Mouse (Mus musculus) liver, postnatal 0 days (tissue): Measurements from ENCODE around the gene H1f0. TPM values are rescaled to one million over a fixed set of nuclear protein-coding genes. Genes with fewer than 3 reads are reported as not detected.

Experiments
- ATAC-seq: fragments of 200-750 bp; cut with Nextera tagmentation; 2 replicates; pipeline ENCODE4 v1.8.0; 2017; ENCODE audit warnings: mild to moderate bottlenecking, moderate library complexity
- DNase-seq: peaks from one replicate; pipeline ENCODE4 v3.0.0-alpha.2; 2016
- H3K27ac ChIP-seq: fragments of 300-500 bp; sonication (generic); 2 replicates; pipeline ENCODE4 v1.5.1; 2014; ENCODE audit warnings: antibody characterized with exemption, moderate library complexity, mild to moderate bottlenecking, low read depth
- H3K27me3 ChIP-seq: fragments of 300-500 bp; sonication (generic); 2 replicates; pipeline ENCODE4 v1.6.1; 2014; ENCODE audit warnings: low read length, control low read depth, mixed read lengths; ENCODE audit not compliant: insufficient read depth
- H3K36me3 ChIP-seq: fragments of 300-500 bp; sonication (generic); replicated peaks from 2 replicates; pipeline ENCODE4 v1.6.1; 2014; ENCODE audit warnings: mild to moderate bottlenecking, control low read depth, low read length, moderate library complexity, mixed read lengths; ENCODE audit not compliant: insufficient read depth
- H3K4me1 ChIP-seq: fragments of 300-500 bp; sonication (generic); 2 replicates; pipeline ENCODE4 v1.6.1; 2014; ENCODE audit warnings: antibody characterized with exemption, mild to moderate bottlenecking, control low read depth; ENCODE audit not compliant: insufficient read depth
- H3K4me2 ChIP-seq: fragments of 300-500 bp; sonication (generic); 2 replicates; pipeline ENCODE4 v1.6.1; 2014; ENCODE audit warnings: low read depth, mild to moderate bottlenecking, low read length, moderate library complexity, mixed read lengths
- H3K4me3 ChIP-seq: fragments of 300-500 bp; sonication (generic); 2 replicates; pipeline ENCODE4 v1.5.1; 2014; ENCODE audit warnings: low read depth, low read length
- H3K9ac ChIP-seq: fragments of 300-500 bp; sonication (generic); replicated peaks from 2 replicates; pipeline ENCODE4 v1.6.1; 2014; ENCODE audit warnings: mild to moderate bottlenecking, moderate library complexity
- H3K9me3 ChIP-seq: fragments of 300-500 bp; sonication (generic); 2 replicates; pipeline ENCODE4 v1.6.1; 2016; ENCODE audit warnings: mild to moderate bottlenecking, control low read depth, low read length, mixed read lengths
- CTCF ChIP-seq: sonication (generic); IDR thresholded peaks from 2 replicates; pipeline ENCODE4 v1.5.1; 2016; ENCODE audit warnings: antibody characterized with exemption, low read depth
- EP300 ChIP-seq: IDR thresholded peaks from 2 replicates; pipeline ENCODE4 v1.6.1; 2016; ENCODE audit warnings: antibody characterized with exemption, low read depth, mild to moderate bottlenecking
- WGBS: fragments of 180-500 bp; shearing (Covaris S2); extraction: QIAGEN DNeasy Blood & Tissue Kit; methylation state at CpG from one replicate; pipeline ENCODE4 v1.1.7; 2014; ENCODE audit not compliant: insufficient replicate concordance; 5-methylcytosine and 5-hydroxymethylcytosine counted together
- polyA plus RNA-seq: library from polyadenylated mRNA; unstranded; fragments of >200 nt; fragmentation: Nextera tagmentation; extraction: Ambion mirVana; gene quantifications from 2 replicates; pipeline ENCODE4 v1.2.1, GENCODE M21; 2015

Gene H1f0
- polyA plus RNA-seq, 1 experiment from 2014 or later, result 125 TPM

GRCm38 (mm10) chr15:78992235-78992634 lies 36.0 kb upstream of the H1f0 start:
- Histone ChIP-seq H3K9me3 (no peaks in the 10 kb centered on the region), H3K4me1 (peaks cover 10% of the 10 kb centered on the region), H3K27me3 (no peaks in the 10 kb centered on the region), H3K4me3 (no peak overlapping the region), H3K27ac (no peak overlapping the region), H3K4me2 (no peak overlapping the region), H3K36me3 (peaks cover 69% of the 10 kb centered on the region), H3K9ac (no peak overlapping the region)
- DNase-seq (no peak), ATAC-seq (no peak)
- peak; percentile 30; the same call in 1 of the 2 replicates for TF ChIP-seq CTCF
- TF ChIP-seq EP300, result no peak
- 90% methylated on average over 7 of the region's 7 CpGs for WGBS

- Histone ChIP-seq H3K4me1 (peaks cover 10% of the 10 kb centered on the region), H3K27me3 (no peaks in the 10 kb centered on the region), H3K4me3 (no peak overlapping the region), H3K27ac (no peak overlapping the region), H3K4me2 (no peak overlapping the region), H3K36me3 (peaks cover 69% of the 10 kb centered on the region), H3K9me3 (no peaks in the 10 kb centered on the region), H3K9ac (no peak overlapping the region)
- WGBS, result 96% methylated on average over 24 of the region's 24 CpGs
- ATAC-seq, result no peak
- TF ChIP-seq CTCF (no peak), EP300 (no peak)
- no peak for DNase-seq
Observed at GRCm38 (mm10) chr15:78992925-78993324, 35.3 kb upstream of the H1f0 start.

DNA sequence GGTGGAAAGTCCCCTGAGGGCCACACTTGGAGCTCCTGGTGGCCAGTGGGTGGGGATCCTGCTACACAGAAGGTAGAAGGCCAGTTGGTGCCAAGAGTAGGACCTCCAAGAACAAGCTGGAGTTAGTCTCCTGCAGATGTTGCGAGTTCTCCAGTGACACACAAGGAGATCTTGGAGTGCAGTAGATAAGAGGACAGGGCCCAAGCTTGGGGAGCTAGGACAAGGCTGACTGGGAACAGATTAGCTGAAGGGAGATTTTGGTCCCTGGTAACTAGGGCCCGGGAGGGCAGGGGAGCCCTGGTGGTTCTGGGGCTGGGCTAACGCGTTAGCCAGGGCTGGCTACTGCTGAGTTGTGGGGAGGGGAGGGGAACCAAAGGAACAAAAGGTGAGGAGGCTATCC lies 32.3 kb upstream of the H1f0 start:
- no peaks in the 10 kb centered on the region for H3K9me3 ChIP-seq
- H3K4me2 ChIP-seq, result no peak overlapping the region
- peak overlapping the region; percentile 58 for H3K27ac ChIP-seq
- peaks cover 10% of the 10 kb centered on the region for H3K4me1 ChIP-seq
- H3K27me3 ChIP-seq, result no peaks in the 10 kb centered on the region
- ATAC-seq (no peak), DNase-seq (no peak)
- no peak overlapping the region for H3K4me3 ChIP-seq
- TF ChIP-seq EP300, result no peak
- TF ChIP-seq CTCF, result no peak
- peaks cover 65% of the 10 kb centered on the region for H3K36me3 ChIP-seq
- H3K9ac ChIP-seq, result no peak overlapping the region
- WGBS, result 73% methylated on average over 4 of the region's 4 CpGs

DNA sequence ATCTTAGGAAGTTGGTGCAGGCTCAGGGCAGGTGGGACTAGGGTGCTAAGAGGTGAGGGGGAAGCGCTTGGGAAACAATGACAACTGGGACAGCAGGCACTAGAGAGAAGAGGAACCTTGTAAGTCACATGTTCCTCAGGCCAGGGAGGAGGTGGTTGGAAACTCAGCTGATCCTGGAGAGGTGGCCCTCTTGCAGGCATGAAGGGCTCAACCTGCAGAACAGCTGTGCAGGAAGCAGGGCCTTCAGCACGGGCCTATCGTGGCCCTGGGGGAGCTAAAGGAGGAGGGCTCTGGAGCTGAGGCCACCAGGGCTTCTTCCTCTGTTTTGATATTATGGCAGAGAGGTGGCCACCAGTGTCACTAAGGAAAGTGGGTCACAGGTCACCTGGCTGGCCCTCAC lies 31.6 kb upstream of the H1f0 start:
- Histone ChIP-seq H3K36me3 (peaks cover 65% of the 10 kb centered on the region), H3K4me1 (peaks cover 10% of the 10 kb centered on the region), H3K27me3 (no peaks in the 10 kb centered on the region), H3K4me2 (no peak overlapping the region), H3K27ac (peak overlapping the region; percentile 58), H3K9me3 (no peaks in the 10 kb centered on the region), H3K9ac (no peak overlapping the region), H3K4me3 (no peak overlapping the region)
- TF ChIP-seq EP300 (no peak), CTCF (no peak)
- ATAC-seq (peak; percentile 79), DNase-seq (peak; percentile 38)
- 42% methylated on average over 3 of the region's 3 CpGs for WGBS

- Histone ChIP-seq H3K4me3 (no peak overlapping the region), H3K27ac (no peak overlapping the region), H3K4me2 (no peak overlapping the region), H3K9ac (no peak overlapping the region), H3K9me3 (no peaks in the 10 kb centered on the region), H3K36me3 (peaks cover 60% of the 10 kb centered on the region), H3K4me1 (peaks cover 10% of the 10 kb centered on the region), H3K27me3 (no peaks in the 10 kb centered on the region)
- no peak for ATAC-seq
- TF ChIP-seq EP300 (no peak), CTCF (no peak)
- whole genome bisulfite sequencing, result 74% methylated on average over 8 of the region's 8 CpGs
- DNase-seq, result no peak
Observed at GRCm38 (mm10) chr15:78998348-78998747, 29.9 kb upstream of the H1f0 start.

GRCm38 (mm10) chr15:78999586-78999985 lies 28.7 kb upstream of the H1f0 start:
- Histone ChIP-seq H3K36me3 (peaks cover 59% of the 10 kb centered on the region), H3K9ac (no peak overlapping the region), H3K4me1 (peaks cover 10% of the 10 kb centered on the region), H3K4me3 (no peak overlapping the region), H3K9me3 (no peaks in the 10 kb centered on the region), H3K27ac (no peak overlapping the region), H3K4me2 (no peak overlapping the region), H3K27me3 (no peaks in the 10 kb centered on the region)
- ATAC-seq (no peak), DNase-seq (no peak)
- WGBS, result 81% methylated on average over 11 of the region's 11 CpGs
- no peak for TF ChIP-seq CTCF
- no peak for TF ChIP-seq EP300

- H3K36me3 ChIP-seq, result peaks cover 61% of the 10 kb centered on the region
- WGBS, result 71% methylated on average over 7 of the region's 7 CpGs
- no peaks in the 10 kb centered on the region for H3K27me3 ChIP-seq
- H3K9ac ChIP-seq, result no peak overlapping the region
- peaks cover 10% of the 10 kb centered on the region for H3K4me1 ChIP-seq
- no peak for ATAC-seq
- TF ChIP-seq CTCF (no peak), EP300 (no peak)
- H3K4me2 ChIP-seq, result no peak overlapping the region
- no peak overlapping the region for H3K27ac ChIP-seq
- DNase-seq, result no peak
- no peak overlapping the region for H3K4me3 ChIP-seq
- H3K9me3 ChIP-seq, result no peaks in the 10 kb centered on the region
Observed at GRCm38 (mm10) chr15:79000357-79000791, 27.9 kb upstream of the H1f0 start.
